Mouse (Mus musculus) T-helper 17 cell (primary cell): Measurements from ENCODE around the gene Tgfbr3.

Experiments used
- in situ Hi-C, 2 experiments: fragments of 300-600 bp; cut with MboI, MseI; formaldehyde crosslinking; loops; 1 replicate in 1 of 2; 2 replicates in 1 of 2; pipeline ENCODE4 v1.15.1; 2025; ENCODE audit warnings: high pct_unique_total_duplicates in 2 of 2

The Tgfbr3 gene

GRCm38 (mm10) chr5:107150555-107151312 is 138.7 kb downstream of the Tgfbr3 start:
- in situ Hi-C loops: no loop called here

DNA sequence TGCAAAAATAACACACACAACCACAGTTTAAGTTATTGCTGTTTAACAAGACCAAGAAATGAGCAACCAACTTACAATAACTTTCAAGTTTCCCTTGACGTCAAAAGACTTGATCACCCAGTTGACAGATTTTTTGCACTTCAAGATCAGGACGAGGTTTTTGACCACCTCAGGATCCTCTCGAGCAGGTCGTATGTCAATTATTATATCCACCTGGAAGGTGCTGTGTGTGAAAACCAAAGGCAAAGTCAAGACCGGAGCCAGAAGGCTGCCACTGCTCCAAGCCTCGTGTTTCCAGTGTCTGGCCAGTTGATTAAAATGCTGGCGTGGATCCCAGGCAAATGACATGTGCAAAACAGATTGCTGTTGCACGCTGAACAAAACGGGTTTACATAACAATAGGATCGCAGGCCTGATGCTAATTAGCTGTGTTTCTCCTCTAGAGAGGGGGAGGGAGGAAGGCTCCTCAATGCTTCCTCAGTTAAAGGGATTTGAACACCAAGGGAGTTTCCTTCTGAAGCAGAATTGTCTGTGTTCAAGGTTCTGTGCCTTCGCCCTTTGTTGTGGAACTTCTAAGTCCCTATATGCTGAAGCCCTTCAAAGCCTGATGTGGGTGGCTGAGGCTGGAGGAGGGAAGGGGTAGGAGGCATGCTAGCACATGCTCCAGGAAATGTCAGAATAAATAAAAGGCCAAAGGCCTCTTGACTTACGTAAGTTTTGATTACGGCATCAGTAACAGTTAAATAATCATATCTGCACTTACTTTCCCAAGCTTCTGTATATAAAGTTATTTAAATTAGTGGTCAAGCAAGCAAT is 141.3 kb downstream of the Tgfbr3 start:
- in situ Hi-C loops: no loop called here

DNA sequence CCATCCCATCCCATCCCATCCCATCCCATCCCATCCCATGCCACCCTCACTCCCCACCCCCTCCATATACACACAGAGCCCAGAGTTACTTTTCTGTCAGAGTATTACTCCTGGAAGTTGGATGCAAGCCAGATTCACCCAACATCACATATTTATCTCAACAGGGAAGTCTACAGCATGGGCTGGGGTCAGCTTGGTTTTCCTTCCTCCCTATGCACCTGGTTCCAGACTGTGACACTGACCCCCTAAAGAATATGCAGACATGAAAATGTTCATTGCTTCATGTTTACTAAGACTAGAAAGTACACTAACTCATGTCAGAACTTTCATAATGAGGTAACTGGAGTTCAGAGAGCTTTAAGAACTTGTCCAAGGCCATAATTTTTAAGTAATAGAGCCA is 142.0 kb downstream of the Tgfbr3 start:
- in situ Hi-C loops: no loop called here

GRCm38 (mm10) chr5:107146111-107146616 is 143.3 kb downstream of the Tgfbr3 start:
- in situ Hi-C loops: no loop called here

- in situ Hi-C loops: no loop called here
Measured at GRCm38 (mm10) chr5:107145125-107145524, 144.3 kb downstream of the Tgfbr3 start.

DNA sequence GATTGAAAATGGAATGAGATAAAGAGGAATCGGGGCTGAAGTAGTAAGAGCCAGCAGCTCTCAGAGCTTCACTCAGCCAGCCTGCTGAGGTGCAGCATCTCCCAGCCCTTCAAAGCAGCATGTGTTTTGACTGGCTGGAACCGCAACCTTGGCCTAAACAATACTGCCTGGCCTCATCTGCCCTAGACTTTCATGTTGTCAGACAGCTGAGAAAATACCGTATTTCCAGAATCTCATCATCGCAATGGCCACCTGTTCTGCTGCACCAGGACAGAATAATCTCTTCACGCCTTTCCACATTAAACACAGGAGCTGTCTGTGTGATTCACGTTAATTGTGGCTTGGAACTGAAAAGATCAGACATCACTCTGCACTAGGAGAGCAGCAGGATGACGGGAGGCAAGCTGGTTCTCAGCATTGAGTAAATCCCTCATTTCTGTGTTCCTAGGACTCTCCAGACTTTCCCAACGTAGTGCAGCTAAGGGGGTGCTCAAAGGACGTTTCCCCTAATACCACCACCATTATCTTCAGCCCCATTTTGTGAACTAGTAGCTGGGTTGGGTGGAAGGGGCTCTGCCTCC is 145.1 kb downstream of the Tgfbr3 start:
- in situ Hi-C loops: no loop called here

DNA sequence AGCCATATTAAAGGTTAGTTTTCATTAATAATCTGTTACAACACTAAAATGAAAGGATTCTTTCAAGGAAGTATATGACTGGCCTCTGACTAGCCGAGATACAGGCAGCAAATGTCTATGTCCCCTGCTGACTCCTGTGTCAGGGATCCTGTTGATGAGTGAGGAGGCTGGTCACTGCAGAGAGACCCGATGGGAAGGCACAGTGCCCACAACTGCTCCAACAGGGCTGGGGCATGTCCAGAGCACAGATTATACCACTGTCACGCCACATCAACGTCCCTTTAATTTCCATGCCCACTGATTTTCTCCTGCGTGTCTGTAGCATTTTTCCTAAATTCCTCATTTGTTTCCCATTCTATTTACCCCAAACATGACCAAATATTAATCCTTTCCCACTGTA is 146.0 kb downstream of the Tgfbr3 start:
- in situ Hi-C loops: no loop called here

DNA sequence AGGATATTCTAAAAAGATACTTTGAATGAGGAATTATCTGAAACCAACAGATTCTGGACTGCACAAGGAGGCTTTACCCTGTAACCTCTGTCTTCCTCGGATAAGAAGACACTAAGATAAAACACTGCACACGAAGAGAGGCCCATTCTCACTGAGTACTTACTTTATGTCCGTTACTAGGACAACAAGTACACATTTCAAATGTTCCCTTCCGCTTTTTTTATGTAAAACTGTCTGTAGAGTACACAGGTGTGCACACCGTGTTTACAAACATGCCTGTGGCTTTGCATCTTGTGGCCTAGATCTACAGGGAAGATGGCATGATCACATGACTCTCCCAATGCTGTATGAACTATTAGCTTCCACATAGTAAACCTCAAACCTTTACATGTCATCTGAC is 146.6 kb downstream of the Tgfbr3 start:
- in situ Hi-C loops: no loop called here

GRCm38 (mm10) chr5:107141375-107141774 is 148.1 kb downstream of the Tgfbr3 start:
- in situ Hi-C loops: no loop called here

- in situ Hi-C loops: no loop called here
Measured at GRCm38 (mm10) chr5:107139800-107140651, 149.4 kb downstream of the Tgfbr3 start.

- in situ Hi-C loops: no loop called here
Measured at GRCm38 (mm10) chr5:107133336-107133735, 156.1 kb downstream of the Tgfbr3 start.

- in situ Hi-C loops: no loop called here
Measured at GRCm38 (mm10) chr5:107132231-107132630, 157.2 kb downstream of the Tgfbr3 start.

- in situ Hi-C loops: no loop called here
Measured at GRCm38 (mm10) chr5:107129304-107129703, 160.1 kb downstream of the Tgfbr3 start.

GRCm38 (mm10) chr5:107126561-107126960 is 162.9 kb downstream of the Tgfbr3 start:
- in situ Hi-C loops: no loop called here

DNA sequence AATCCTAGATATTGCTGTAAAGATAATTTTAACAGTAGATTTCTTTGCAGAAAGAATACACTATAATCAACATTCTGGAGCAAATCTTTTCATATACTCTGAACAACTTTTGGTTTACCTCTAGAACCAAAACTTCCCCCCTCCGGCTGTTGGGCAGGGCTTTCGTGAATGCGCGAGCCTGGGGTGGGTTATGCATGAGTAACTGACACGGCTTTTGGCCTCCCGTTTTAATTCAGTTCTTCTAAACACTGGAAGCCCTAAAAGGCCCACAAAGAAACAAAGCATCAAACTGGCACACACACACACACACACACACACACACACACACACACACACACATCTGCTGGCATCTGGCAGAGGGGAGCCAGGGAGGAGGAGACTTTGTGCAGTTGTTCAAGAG is 164.3 kb downstream of the Tgfbr3 start:
- in situ Hi-C loops: no loop called here

GRCm38 (mm10) chr5:107124531-107124930 is 164.9 kb downstream of the Tgfbr3 start:
- in situ Hi-C loops: no loop called here

DNA sequence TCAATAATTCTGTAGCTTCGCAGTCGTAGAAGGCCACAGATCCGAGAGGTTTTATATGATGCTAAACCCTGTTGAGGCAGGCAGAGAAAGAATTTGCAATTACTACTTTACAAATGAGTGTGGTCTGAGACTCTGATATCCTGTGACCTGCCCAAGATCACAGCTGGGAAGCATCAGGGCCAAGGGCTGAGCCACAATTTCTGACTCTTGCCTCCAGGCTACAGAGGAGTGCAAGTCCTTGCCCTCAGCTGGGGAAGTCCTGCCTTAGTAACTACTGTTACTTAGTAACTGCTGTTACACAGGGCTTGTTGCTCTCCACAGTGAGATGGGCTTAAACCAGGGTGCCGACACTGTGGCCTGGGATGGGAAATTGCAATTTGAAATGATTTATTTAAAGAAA is 166.8 kb downstream of the Tgfbr3 start:
- in situ Hi-C loops: no loop called here

GRCm38 (mm10) chr5:107121086-107121485 is 168.3 kb downstream of the Tgfbr3 start:
- in situ Hi-C loops: no loop called here

DNA sequence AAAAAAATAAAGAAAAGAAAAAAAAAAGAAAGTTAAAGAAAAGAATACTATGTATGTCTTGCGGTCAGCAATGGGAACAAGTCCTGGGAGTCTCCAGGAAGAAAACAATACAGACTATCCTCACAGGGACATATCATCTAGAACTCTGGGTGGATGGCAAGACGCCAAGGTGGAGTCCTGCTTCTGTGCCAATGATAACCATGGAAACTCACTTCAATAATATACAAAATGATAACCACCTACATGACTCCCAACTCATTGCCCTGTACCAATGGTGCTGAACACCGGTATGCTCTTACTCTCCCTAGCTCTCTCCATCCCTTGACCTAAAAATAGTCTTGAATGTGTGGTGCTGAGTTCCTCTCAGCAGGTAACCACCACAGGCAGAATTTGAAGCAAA is 168.8 kb downstream of the Tgfbr3 start:
- in situ Hi-C loops: no loop called here

DNA sequence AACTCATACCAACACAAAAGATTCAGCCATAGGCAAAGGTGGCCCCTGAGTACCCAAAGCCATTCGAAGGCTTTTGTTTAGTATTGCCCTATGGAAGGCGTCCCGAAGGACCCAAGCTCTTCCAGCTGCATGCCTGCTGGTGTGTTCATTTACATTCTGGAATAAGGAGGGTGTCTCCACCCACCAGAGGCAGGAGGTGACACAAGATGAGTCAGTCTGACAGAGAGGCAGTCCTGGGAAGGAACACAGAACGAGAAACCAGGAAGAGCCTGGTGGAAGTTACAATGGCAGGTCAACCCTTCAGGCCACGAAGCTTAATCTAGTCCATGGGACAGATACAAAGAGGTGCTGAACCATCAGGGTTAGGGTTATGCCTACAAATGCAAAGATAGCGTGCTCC is 169.5 kb downstream of the Tgfbr3 start:
- in situ Hi-C loops: no loop called here

DNA sequence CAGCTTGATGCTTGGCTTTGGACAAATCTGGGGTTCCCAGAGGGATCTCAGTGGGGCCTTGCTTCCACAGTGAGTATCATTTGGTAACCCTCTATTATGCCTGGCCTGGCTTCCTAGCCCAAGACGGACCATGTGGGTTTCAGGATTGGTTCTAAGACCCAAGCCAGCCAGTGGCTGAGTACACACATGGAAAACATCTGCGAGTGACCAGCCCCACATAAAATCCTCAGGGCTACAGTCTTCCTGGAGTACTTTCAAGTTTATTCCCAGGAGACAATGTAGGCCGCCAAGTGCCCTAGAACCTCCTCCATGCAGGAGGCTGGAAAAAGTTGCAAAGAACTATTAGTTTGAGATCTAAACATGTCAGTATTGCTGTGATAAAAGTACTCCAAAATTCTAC is 172.6 kb downstream of the Tgfbr3 start:
- in situ Hi-C loops: no loop called here
